Mouse (Mus musculus) brain, embryonic 14.5 days (tissue): ENCODE results near the gene Ahnak.

Source experiments
- CTCF ChIP-seq: fragments of 200-500 bp; IDR thresholded peaks from 2 replicates; pipeline ENCODE4 v1.5.1; 2012; ENCODE audit warnings: inconsistent platforms, mild to moderate bottlenecking, moderate library complexity, borderline replicate concordance; ENCODE audit not compliant: insufficient read depth, insufficient read length; ENCODE audit errors: extremely low read depth
- POLR2A ChIP-seq: fragments of 200-500 bp; IDR thresholded peaks from 2 replicates; pipeline ENCODE4 v1.6.1; 2012; ENCODE audit warnings: mild to moderate bottlenecking, inconsistent platforms, borderline replicate concordance; ENCODE audit not compliant: poor library complexity, insufficient read depth, insufficient read length, severe bottlenecking; ENCODE audit errors: extremely low read depth

DNA sequence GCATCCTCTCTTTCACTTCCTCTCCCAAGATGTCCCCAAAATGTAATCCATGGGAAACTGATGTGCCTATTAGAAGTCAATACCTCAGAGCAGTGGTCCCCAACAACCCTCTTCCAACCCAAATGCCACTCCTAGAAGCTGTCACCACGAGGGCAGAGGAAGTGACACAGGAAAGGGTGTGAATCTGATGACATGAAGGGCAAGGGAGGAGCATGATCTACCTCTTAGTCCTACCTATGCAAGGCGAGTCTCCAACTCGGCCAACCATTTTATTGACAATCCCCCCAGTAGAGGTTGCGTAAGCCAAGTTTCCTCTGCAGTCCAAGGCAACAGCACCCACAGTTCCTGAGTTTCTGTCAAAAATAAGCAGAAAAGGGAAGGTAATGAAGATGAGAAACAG, 127.2 kb downstream of the Ahnak start:
- TF ChIP-seq CTCF (no peak), POLR2A (no peak)
